ENCODE assay signal across 13 mouse cellular contexts in genomic region chr5:104342881-104343280, GRCm38 (mm10). TPM values are rescaled to one million over a fixed set of nuclear protein-coding genes. Genes with fewer than 3 reads are reported as not detected.
DNase-seq lines count a peak whose midpoint lies in the region; ATAC-seq and TF ChIP-seq lines count a peak whose summit lies in the region.
"Had no signal": no experiment of that assay in that cellular context is flagged by ENCODE, and none has a peak within 500 bp of the region (broad histone marks: within the 10 kb centered on the region; RNA-seq: fewer than 3 reads in every experiment).

No protein-coding gene starts in this region.

- no peak for ATAC-seq in kidney, embryonic 16.5 days (ENCODE audit: low FRiP score, low TSS enrichment)
- ATAC-seq in inflammation-experienced regulatory T-cells, adult 6 months = no peak

- H3K27me3 ChIP-seq in kidney, embryonic 16.5 days (ENCODE audit: insufficient read depth, low read length) = no peaks in the 10 kb centered on the region
- H3K27me3 ChIP-seq: lung, embryonic 15.5 days had no signal

- no peaks in the 10 kb centered on the region for H3K9me3 ChIP-seq in kidney, embryonic 16.5 days (ENCODE audit: low read length)
- H3K9me3 ChIP-seq: forebrain, embryonic 10.5 days; lung, embryonic 15.5 days had no signal

- peak; percentile 1; the same call in 1 of the 2 replicates for TF ChIP-seq CTCF in brain, embryonic 14.5 days (IDR thresholded peaks at IDR 0.05; ENCODE audit: borderline replicate concordance, extremely low read depth, insufficient read depth, insufficient read length)

- DNase-seq in kidney, adult 8-10 months = peak; percentile 23 to 37
- DNase-seq in 3134 (ENCODE audit: extremely low read depth, insufficient read length, low spot score) = peak; percentile 31
- peak; percentile 63 for DNase-seq in 3T3-L1 (ENCODE audit: low read depth, low spot score)
- DNase-seq in brain, embryonic 14.5 days (ENCODE audit: low read depth) = no peak
- no peak for DNase-seq in cerebellum, postnatal 36 days
- DNase-seq: thymus, adult 2 months had no signal

- no peak overlapping the region for H3K27ac ChIP-seq in kidney, embryonic 16.5 days (ENCODE audit: low read length)
- H3K27ac ChIP-seq: forebrain, embryonic 10.5 days; lung, embryonic 15.5 days had no signal

- H3K9ac ChIP-seq in kidney, embryonic 16.5 days (replicated peaks; ENCODE audit: low read length) = no peak overlapping the region
- H3K9ac ChIP-seq: lung, embryonic 15.5 days had no signal

- H3K4me2 ChIP-seq in kidney, embryonic 16.5 days (replicated peaks; ENCODE audit: low read depth, low read length) = no peak overlapping the region
- H3K4me2 ChIP-seq: lung, embryonic 15.5 days had no signal

- no peak overlapping the region for H3K4me3 ChIP-seq in kidney, embryonic 16.5 days (ENCODE audit: low read length)
- H3K4me3 ChIP-seq: forebrain, embryonic 10.5 days; lung, embryonic 15.5 days had no signal

- 0 out of 2 replicates have a peak, but pooled peaks cover 4% of the 10 kb centered on the region for H3K4me1 ChIP-seq in kidney, embryonic 16.5 days (ENCODE audit: insufficient read depth, low read length)
- H3K4me1 ChIP-seq: lung, embryonic 15.5 days had no signal

- no peaks in the 10 kb centered on the region for H3K36me3 ChIP-seq in kidney, embryonic 16.5 days (ENCODE audit: insufficient read depth, low read length)
- H3K36me3 ChIP-seq: forebrain, embryonic 10.5 days; lung, embryonic 15.5 days had no signal

- TF ChIP-seq POLR2A in brain, embryonic 14.5 days (IDR thresholded peaks at IDR 0.05; ENCODE audit: borderline replicate concordance, extremely low read depth, insufficient read depth, insufficient read length, poor library complexity, severe bottlenecking) = no peak

- 43% methylated on average over 6 of the region's 6 CpGs for WGBS in kidney, embryonic 16.5 days

RNA-seq across cellular contexts. Expression of gene Mepe, which starts 17.8 kb away (rescaled TPM):
- polyA plus RNA-seq in kidney, embryonic 16.5 days (2015; fragmentation: Nextera tagmentation; extraction: Ambion mirVana) = not detected in 2 replicates
- not detected in 2 replicates for polyA plus RNA-seq in brain, embryonic 14.5 days (2012; rRNA removed)
- not detected for polyA plus RNA-seq in inflammation-experienced regulatory T-cells, adult 6 months (2017; shearing (Covaris generic))
- polyA plus RNA-seq: forebrain, embryonic 10.5 days; gonadal fat pad, adult 2 months; hindbrain, embryonic 11.5 days; lung, embryonic 15.5 days; small intestine, adult 2 months; thymus, adult 2 months had no signal

RNA-seq across cellular contexts. Expression of gene Ibsp, which starts 43.9 kb away (rescaled TPM):
- 0.32 and 1.1 TPM in 2 replicates for polyA plus RNA-seq in kidney, embryonic 16.5 days (2015; fragmentation: Nextera tagmentation; extraction: Ambion mirVana)
- 0.20 and 26.6 TPM in 2 replicates for polyA plus RNA-seq in brain, embryonic 14.5 days (2012; rRNA removed)
- not detected for polyA plus RNA-seq in inflammation-experienced regulatory T-cells, adult 6 months (2017; shearing (Covaris generic))
- polyA plus RNA-seq: forebrain, embryonic 10.5 days; gonadal fat pad, adult 2 months; small intestine, adult 2 months had no signal

Comparison
In these comparisons a context has a peak if more than half of its experiments do, and no peak if none do; other contexts are left out.
1. DNase-seq: peak in kidney, adult 8-10 months (2 of 2), 3134 (single experiment) and 3T3-L1 (single experiment); none in brain, embryonic 14.5 days (single experiment) and cerebellum, postnatal 36 days (0 of 2).